Mouse (Mus musculus) adrenal gland, postnatal 14 days (tissue): ENCODE data around the gene Pten. TPM values are rescaled to one million over a fixed set of nuclear protein-coding genes. Genes with fewer than 3 reads are reported as not detected.

Experiments
- total RNA-seq: library from RNA; stranded (reverse); gene quantifications from 2 replicates; pipeline ENCODE4 v1.2.3, GENCODE M21; 2021

Pten gene
- total RNA-seq, 1 experiment from 2014 or later = 72.1 TPM

Other genes starting within 250 kb of the Pten start
- 27.7 and 36.4 TPM in 2 replicates for gene Papss2, start 161.7 kb upstream of the Pten start, total RNA-seq
- gene Atad1, start 17.7 kb upstream of the Pten start, total RNA-seq = 65.0 and 74.0 TPM in 2 replicates